ENCODE assay signal across 26 mouse cellular contexts in genomic region chr2:157420404-157420803, GRCm38 (mm10). TPM values are rescaled to one million over a fixed set of nuclear protein-coding genes. Genes with fewer than 3 reads are reported as not detected.
DNase-seq lines count a peak whose midpoint lies in the region; ATAC-seq and TF ChIP-seq lines count a peak whose summit lies in the region.
"Had no signal": no experiment of that assay in that cellular context is flagged by ENCODE, and none has a peak within 500 bp of the region (broad histone marks: within the 10 kb centered on the region; RNA-seq: fewer than 3 reads in every experiment).

No protein-coding gene starts in this region.

- H3K4me1 ChIP-seq in lung, embryonic 16.5 days (replicated peaks; ENCODE audit: control insufficient read depth, insufficient read depth, low read length) = peaks cover 33% of the 10 kb centered on the region
- peaks cover 55% of the 10 kb centered on the region for H3K4me1 ChIP-seq in small intestine, adult 2 months (ENCODE audit: control insufficient read depth, insufficient read depth, insufficient read length, low read length)
- H3K4me1 ChIP-seq in kidney, embryonic 16.5 days (ENCODE audit: insufficient read depth, low read length) = peaks cover 39% of the 10 kb centered on the region

- no peak overlapping the region for H3K4me3 ChIP-seq in gastrocnemius, adult 2 months
- no peak overlapping the region for H3K4me3 ChIP-seq in lung, embryonic 16.5 days (ENCODE audit: low read length)
- no peak overlapping the region for H3K4me3 ChIP-seq in small intestine, adult 2 months (ENCODE audit: low read depth, low read length)
- no peak overlapping the region for H3K4me3 ChIP-seq in kidney, embryonic 16.5 days (ENCODE audit: low read length)
- H3K4me3 ChIP-seq: embryonic facial prominence, embryonic 12.5 days; erythroblast, embryonic 14.5 days; forebrain, embryonic 15.5 days; heart, adult 2 months; heart, embryonic 15.5 days; intestine, embryonic 15.5 days; neural tube, embryonic 12.5 days had no signal

- intact Hi-C loops in gastrocnemius, adult 2 months (cut with DNase I) = no loop called here

- H3K9ac ChIP-seq in lung, embryonic 16.5 days (ENCODE audit: low read length) = no peak overlapping the region
- H3K9ac ChIP-seq in kidney, embryonic 16.5 days (replicated peaks; ENCODE audit: low read length) = no peak overlapping the region
- H3K9ac ChIP-seq: embryonic facial prominence, embryonic 12.5 days; forebrain, embryonic 15.5 days; heart, embryonic 15.5 days; intestine, embryonic 15.5 days; neural tube, embryonic 12.5 days had no signal

- H3K4me2 ChIP-seq in lung, embryonic 16.5 days (ENCODE audit: low read depth, low read length) = no peak overlapping the region
- no peak overlapping the region for H3K4me2 ChIP-seq in kidney, embryonic 16.5 days (replicated peaks; ENCODE audit: low read depth, low read length)
- H3K4me2 ChIP-seq: embryonic facial prominence, embryonic 12.5 days; forebrain, embryonic 15.5 days; heart, embryonic 15.5 days; intestine, embryonic 15.5 days; neural tube, embryonic 12.5 days had no signal

- 69% methylated on average over 4 of the region's 4 CpGs for WGBS in lung, embryonic 16.5 days
- WGBS in small intestine, adult 2 months = 76% methylated on average over 4 of the region's 4 CpGs
- WGBS in kidney, embryonic 16.5 days = 85% methylated on average over 4 of the region's 4 CpGs

- TF ChIP-seq CTCF in gastrocnemius, adult 2 months (IDR thresholded peaks at IDR 0.05) = no peak
- TF ChIP-seq CTCF in small intestine, adult 2 months (IDR thresholded peaks at IDR 0.05; ENCODE audit: extremely low read depth, insufficient read length, insufficient replicate concordance, low read depth, low read length) = no peak

- no peak for TF ChIP-seq POLR2A in small intestine, adult 2 months (IDR thresholded peaks at IDR 0.05; ENCODE audit: low read depth, low read length)

- no peaks in the 10 kb centered on the region for H3K9me3 ChIP-seq in lung, embryonic 16.5 days (ENCODE audit: control insufficient read depth, low read length)
- H3K9me3 ChIP-seq in kidney, embryonic 16.5 days (ENCODE audit: low read length) = no peaks in the 10 kb centered on the region
- H3K9me3 ChIP-seq: embryonic facial prominence, embryonic 12.5 days; forebrain, embryonic 15.5 days; heart, embryonic 15.5 days; intestine, embryonic 15.5 days; neural tube, embryonic 12.5 days had no signal

- peak; percentile 37 for ATAC-seq in lung, embryonic 16.5 days (ENCODE audit: low read depth)
- no peak for ATAC-seq in kidney, embryonic 16.5 days (ENCODE audit: low FRiP score, low TSS enrichment)
- ATAC-seq: forebrain, embryonic 15.5 days; hindbrain, embryonic 16.5 days; intestine, embryonic 15.5 days had no signal

- H3K27me3 ChIP-seq in lung, embryonic 16.5 days (ENCODE audit: control insufficient read depth, insufficient read depth, low read depth, low read length) = no peaks in the 10 kb centered on the region
- no peaks in the 10 kb centered on the region for H3K27me3 ChIP-seq in small intestine, adult 2 months (ENCODE audit: control insufficient read depth, insufficient read depth, low read length)
- no peaks in the 10 kb centered on the region for H3K27me3 ChIP-seq in kidney, embryonic 16.5 days (ENCODE audit: insufficient read depth, low read length)
- H3K27me3 ChIP-seq: embryonic facial prominence, embryonic 12.5 days; forebrain, embryonic 15.5 days; heart, embryonic 15.5 days; intestine, embryonic 15.5 days; neural tube, embryonic 12.5 days had no signal

- no peak overlapping the region for H3K27ac ChIP-seq in gastrocnemius, adult 2 months
- peak overlapping the region; percentile 63 for H3K27ac ChIP-seq in lung, embryonic 16.5 days (ENCODE audit: low read length)
- H3K27ac ChIP-seq in small intestine, adult 2 months (ENCODE audit: insufficient read depth, low read depth, low read length) = peak overlapping the region; percentile 26; the same call in 1 of the 2 replicates
- H3K27ac ChIP-seq in kidney, embryonic 16.5 days (ENCODE audit: low read length) = no peak overlapping the region
- H3K27ac ChIP-seq: embryonic facial prominence, embryonic 12.5 days; forebrain, embryonic 15.5 days; heart, adult 2 months; heart, embryonic 15.5 days; intestine, embryonic 15.5 days; neural tube, embryonic 12.5 days had no signal

- DNase-seq in gastrocnemius, adult 2 months = peak; percentile 11
- no peak for DNase-seq in gastrocnemius, postnatal 25 days
- DNase-seq in lung, postnatal 14 days = no peak
- DNase-seq in ZHBTc4 (ENCODE audit: low read depth, low spot score) = peak; percentile 96
- DNase-seq in adrenal gland, postnatal 4 days (ENCODE audit: low spot score in 2 of 2) = no peak
- DNase-seq: adrenal gland, postnatal 14 days; cerebellum, adult 9-11 months; gastrocnemius, postnatal 14 days; heart, adult 2 months; heart, postnatal 4 days; kidney, adult 8-10 months; kidney, postnatal 14 days; midbrain, embryonic 14.5 days; right cerebral cortex, postnatal 14 days; spleen, adult 18-20 months; thymus, postnatal 14 days had no signal

- no peaks in the 10 kb centered on the region for H3K36me3 ChIP-seq in lung, embryonic 16.5 days (ENCODE audit: control insufficient read depth, insufficient read depth, low read length)
- H3K36me3 ChIP-seq in small intestine, adult 2 months (ENCODE audit: control insufficient read depth, insufficient read depth, low read length) = no peaks in the 10 kb centered on the region
- no peaks in the 10 kb centered on the region for H3K36me3 ChIP-seq in kidney, embryonic 16.5 days (ENCODE audit: insufficient read depth, low read length)
- H3K36me3 ChIP-seq: embryonic facial prominence, embryonic 12.5 days; forebrain, embryonic 15.5 days; heart, embryonic 15.5 days; intestine, embryonic 15.5 days; neural tube, embryonic 12.5 days had no signal

RNA-seq across cellular contexts. Expression of gene Src, which starts 2.2 kb away (rescaled TPM):
- total RNA-seq in gastrocnemius, adult 2 months (2021) = 1 to 10 TPM; 2.2 to 2.8 TPM
- 1 to 10 TPM; 3.1 to 3.6 TPM for total RNA-seq in gastrocnemius, postnatal 25 days (2021)
- 20.9 and 21.1 TPM in 2 replicates for polyA plus RNA-seq in lung, embryonic 16.5 days (2015; fragmentation: Nextera tagmentation; extraction: Ambion mirVana)
- polyA plus RNA-seq in small intestine, adult 2 months (2012; rRNA removed) = 65.9 and 161 TPM in 2 replicates
- total RNA-seq in adrenal gland, postnatal 4 days (2021) = 10 to 100 TPM; 34.0 to 36.7 TPM
- polyA plus RNA-seq in kidney, embryonic 16.5 days (2015; fragmentation: Nextera tagmentation; extraction: Ambion mirVana) = 16.9 and 17.3 TPM in 2 replicates

RNA-seq across cellular contexts. Expression of gene Manbal, which starts 53.0 kb away (rescaled TPM):
- total RNA-seq in gastrocnemius, adult 2 months (2021) = 10 to 100 TPM; 13.5 TPM
- total RNA-seq in gastrocnemius, postnatal 25 days (2021) = 10 to 100 TPM; 12.5 to 15.7 TPM
- polyA plus RNA-seq in lung, embryonic 16.5 days (2015; fragmentation: Nextera tagmentation; extraction: Ambion mirVana) = 85.3 and 86.3 TPM in 2 replicates
- polyA plus RNA-seq in small intestine, adult 2 months (2012; rRNA removed) = 20.1 and 47.5 TPM in 2 replicates
- total RNA-seq in adrenal gland, postnatal 4 days (2021) = 10 to 100 TPM; 49.9 to 50.4 TPM
- polyA plus RNA-seq in kidney, embryonic 16.5 days (2015; fragmentation: Nextera tagmentation; extraction: Ambion mirVana) = 82.5 and 83.7 TPM in 2 replicates

Comparison
In these comparisons a context has a peak if more than half of its experiments do, and no peak if none do; other contexts are left out.
1. DNase-seq: peak in gastrocnemius, adult 2 months (single experiment) and ZHBTc4 (single experiment); none in gastrocnemius, postnatal 25 days (single experiment), lung, postnatal 14 days (single experiment) and adrenal gland, postnatal 4 days (0 of 2).
2. H3K27ac ChIP-seq: peak in lung, embryonic 16.5 days (single experiment) and small intestine, adult 2 months (single experiment); none in gastrocnemius, adult 2 months (single experiment) and kidney, embryonic 16.5 days (single experiment).
3. RNA of gene Src, which starts 2.2 kb away (total RNA-seq): 34.0 to 36.7 TPM in adrenal gland, postnatal 4 days; 3.1 to 3.6 TPM in gastrocnemius, postnatal 25 days and 2.2 to 2.8 TPM in gastrocnemius, adult 2 months; every median in the first group is over 4 times any median in the second.